Mouse (Mus musculus) MEL (cell line): ENCODE measurements around the gene Pdlim5. TPM values are rescaled to one million over a fixed set of nuclear protein-coding genes. Genes with fewer than 3 reads are reported as not detected.
"Not testable (repeated sequence)": the region's sequence is repeated elsewhere in the genome, so short reads cannot be mapped to it uniquely, and the experiment has no call there.

ENCODE experiments used
- DNase-seq: peaks from one replicate; pipeline ENCODE4 v3.0.0; 2011; ENCODE audit warnings: low read depth, low spot score
- H3K27ac ChIP-seq: 2 replicates; pipeline ENCODE4 v1.5.1; 2012; ENCODE audit warnings: low read depth, mild to moderate bottlenecking, control low read depth, low read length, moderate library complexity; ENCODE audit not compliant: control insufficient read depth
- H3K27me3 ChIP-seq, 2 experiments: fragments of 150-350 bp in 1 of 2; sonication (generic) in 1 of 2; 2 replicates each; pipeline ENCODE4 v1.6.1; 2012; ENCODE audit warnings: low read length in 2 of 2, mild to moderate bottlenecking in 2 of 2, improper control_type of control experiment in 1 of 2, moderate library complexity in 1 of 2; ENCODE audit not compliant: insufficient read depth in 2 of 2, control insufficient read depth in 1 of 2
- H3K36me3 ChIP-seq, 2 experiments: 2 replicates each; pipeline ENCODE4 v1.6.1; 2012 to 2014; ENCODE audit warnings: low read length in 2 of 2, improper control_type of control experiment in 1 of 2, inconsistent platforms in 1 of 2, mild to moderate bottlenecking in 1 of 2; ENCODE audit not compliant: insufficient read depth in 2 of 2, control insufficient read depth in 1 of 2
- H3K4me1 ChIP-seq, 2 experiments: fragments of 150-350 bp in 1 of 2; sonication (generic) in 1 of 2; 2 replicates each; pipeline ENCODE4 v1.6.1; 2012; ENCODE audit warnings: low read length in 2 of 2, improper control_type of control experiment in 1 of 2, mild to moderate bottlenecking in 1 of 2; ENCODE audit not compliant: insufficient read depth in 2 of 2, control insufficient read depth in 1 of 2
- H3K4me3 ChIP-seq, 2 experiments: fragments of 150-350 bp in 1 of 2; sonication (generic) in 1 of 2; 2 replicates each; pipeline ENCODE4 v1.5.1; 2012; ENCODE audit warnings: low read depth in 2 of 2, low read length in 2 of 2, mild to moderate bottlenecking in 2 of 2, moderate library complexity in 2 of 2, control low read depth in 1 of 2, improper control_type of control experiment in 1 of 2; ENCODE audit not compliant: control insufficient read depth in 1 of 2, insufficient read depth in 1 of 2
- H3K79me2 ChIP-seq: 2 replicates; pipeline ENCODE4 v1.6.1; 2012; ENCODE audit warnings: mild to moderate bottlenecking, low read length, moderate library complexity; ENCODE audit not compliant: control insufficient read depth, poor library complexity, insufficient read depth
- H3K9ac ChIP-seq: 2 replicates; pipeline ENCODE4 v1.6.1; 2012; ENCODE audit warnings: low read depth, mild to moderate bottlenecking, control low read depth, low read length, moderate library complexity; ENCODE audit not compliant: control insufficient read depth, poor library complexity, severe bottlenecking
- H3K9me3 ChIP-seq: fragments of 150-350 bp; sonication (generic); replicated peaks from 2 replicates; pipeline ENCODE4 v1.6.1; 2012; ENCODE audit warnings: mild to moderate bottlenecking, low read length, improper control_type of control experiment, moderate library complexity; ENCODE audit not compliant: insufficient read depth
- CHD2 ChIP-seq: IDR thresholded peaks from 2 replicates; pipeline ENCODE4 v1.6.1; 2011; ENCODE audit warnings: low read length, improper control_type of control experiment
- ELF1 ChIP-seq: IDR thresholded peaks from 2 replicates; pipeline ENCODE4 v1.6.1; 2014; ENCODE audit warnings: low read depth, mild to moderate bottlenecking, inconsistent platforms, low read length, improper control_type of control experiment, moderate library complexity
- EP300 ChIP-seq, 2 experiments: IDR thresholded peaks; 2 replicates each; pipeline ENCODE4 v1.6.1; 2011; ENCODE audit warnings: improper control_type of control experiment in 2 of 2, low read length in 2 of 2, low read depth in 1 of 2, mild to moderate bottlenecking in 1 of 2
- GABPA ChIP-seq: IDR thresholded peaks from 2 replicates; pipeline ENCODE4 v1.6.1; 2012; ENCODE audit warnings: low read depth, mild to moderate bottlenecking, inconsistent platforms, low read length, improper control_type of control experiment, moderate library complexity
- HCFC1 ChIP-seq: IDR thresholded peaks from 2 replicates; pipeline ENCODE4 v1.6.1; 2012; ENCODE audit warnings: low read depth, mild to moderate bottlenecking, inconsistent platforms, low read length, improper control_type of control experiment, moderate library complexity
- KAT2A ChIP-seq: conservative IDR thresholded peaks from 2 replicates; pipeline ENCODE4 v1.6.1; 2012; ENCODE audit warnings: low read depth, low read length, improper control_type of control experiment, inconsistent platforms
- MAFK ChIP-seq: IDR thresholded peaks from 2 replicates; pipeline ENCODE4 v1.6.1; 2011; ENCODE audit warnings: low read depth, mild to moderate bottlenecking, low read length, improper control_type of control experiment, borderline replicate concordance
- MYC ChIP-seq: IDR thresholded peaks from 2 replicates; pipeline ENCODE4 v1.6.1; 2011; ENCODE audit warnings: low read depth, mild to moderate bottlenecking, low read length, improper control_type of control experiment, moderate library complexity
- NELFE ChIP-seq: IDR thresholded peaks from 2 replicates; pipeline ENCODE4 v1.6.1; 2011; ENCODE audit warnings: low read depth, low read length, improper control_type of control experiment
- POLR2AphosphoS5 ChIP-seq: IDR thresholded peaks from 2 replicates; pipeline ENCODE4 v1.6.1; 2012; ENCODE audit warnings: low read depth, borderline replicate concordance, mild to moderate bottlenecking, inconsistent platforms, low read length, moderate library complexity, mixed read lengths
- RCOR1 ChIP-seq: IDR thresholded peaks from 2 replicates; pipeline ENCODE4 v1.6.1; 2012; ENCODE audit warnings: low read depth, mild to moderate bottlenecking, inconsistent platforms, low read length, improper control_type of control experiment
- TCF12 ChIP-seq: IDR thresholded peaks from 2 replicates; pipeline ENCODE4 v1.6.1; 2014; ENCODE audit warnings: low read depth, mild to moderate bottlenecking, inconsistent platforms, low read length, improper control_type of control experiment, moderate library complexity
- USF2 ChIP-seq, 2 experiments: IDR thresholded peaks; 2 replicates each; pipeline ENCODE4 v1.6.1; 2011 to 2012; ENCODE audit warnings: improper control_type of control experiment in 2 of 2, low read length in 2 of 2, borderline replicate concordance in 1 of 2, inconsistent platforms in 1 of 2, low read depth in 1 of 2, mild to moderate bottlenecking in 1 of 2; ENCODE audit not compliant: insufficient read depth in 1 of 2
- ZMIZ1 ChIP-seq: IDR thresholded peaks from 2 replicates; pipeline ENCODE4 v1.6.1; 2012; ENCODE audit warnings: low read depth, mild to moderate bottlenecking, inconsistent platforms, low read length, improper control_type of control experiment, moderate library complexity
- polyA plus RNA-seq, 2 experiments: library from polyadenylated mRNA; stranded (reverse) in 1 of 2; unstranded in 1 of 2; fragments of >175 nt in 1 of 2; fragments of >200 nt in 1 of 2; gene quantifications; 2 replicates each; pipeline versions ENCODE4 v1.2.1 to v1.2.4; 2012; ENCODE audit warnings: low replicate concordance in 2 of 2, low read depth in 1 of 2; ENCODE audit not compliant: insufficient read length in 2 of 2, insufficient read depth in 1 of 2, missing spikeins in 1 of 2
- total RNA-seq: library from RNA; depleted of rRNA; stranded (reverse); fragments of 300-350 nt; gene quantifications from 2 replicates; pipeline ENCODE4 v1.2.3, GENCODE M21; 2012

Gene Pdlim5
- total and polyA plus RNA-seq, 3 experiments: 8.7 to 9.9 TPM; not detected in 1

DNA sequence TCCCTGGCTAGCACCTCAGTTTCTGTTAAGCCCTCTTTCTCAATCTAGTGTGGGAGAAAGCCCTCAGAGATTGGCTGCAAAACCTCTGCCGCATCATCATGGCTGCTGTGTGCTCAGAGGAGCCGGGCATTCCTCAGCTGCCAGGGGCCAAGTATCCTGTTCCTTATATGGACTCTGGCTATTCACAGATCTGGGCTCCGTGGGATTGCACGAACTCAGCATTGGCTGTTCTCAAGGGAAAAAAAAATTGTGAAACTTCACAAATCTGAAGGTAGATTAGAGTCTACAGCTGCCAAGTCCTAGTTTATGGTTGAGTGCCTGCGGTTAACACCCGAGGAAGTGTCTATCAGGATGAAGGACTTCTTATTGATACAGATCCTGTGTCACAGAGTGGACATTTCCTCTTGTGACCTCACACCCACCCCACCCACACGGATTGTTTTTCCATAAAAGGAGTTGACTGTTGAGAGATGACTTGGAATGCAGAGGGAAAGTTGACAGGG is 44.1 kb upstream of the Pdlim5 start:
- Histone ChIP-seq H3K9ac (no peak overlapping the region), H3K9me3 (no peaks in the 10 kb centered on the region), H3K36me3 (peaks cover 0 to 2% of the 10 kb centered on the region in 2 experiments; a peak in 1 of 4 replicates), H3K27me3 (no peaks in the 10 kb centered on the region), H3K27ac (no peak overlapping the region), H3K4me1 (peaks cover 0 to 2% of the 10 kb centered on the region in 2 experiments; a peak in 1 of 4 replicates), H3K4me3 (no peak overlapping the region), H3K79me2 (no peaks in the 10 kb centered on the region)
- DNase-seq: no peak
- TF ChIP-seq ZMIZ1 (no peak), GABPA (no peak)

DNA sequence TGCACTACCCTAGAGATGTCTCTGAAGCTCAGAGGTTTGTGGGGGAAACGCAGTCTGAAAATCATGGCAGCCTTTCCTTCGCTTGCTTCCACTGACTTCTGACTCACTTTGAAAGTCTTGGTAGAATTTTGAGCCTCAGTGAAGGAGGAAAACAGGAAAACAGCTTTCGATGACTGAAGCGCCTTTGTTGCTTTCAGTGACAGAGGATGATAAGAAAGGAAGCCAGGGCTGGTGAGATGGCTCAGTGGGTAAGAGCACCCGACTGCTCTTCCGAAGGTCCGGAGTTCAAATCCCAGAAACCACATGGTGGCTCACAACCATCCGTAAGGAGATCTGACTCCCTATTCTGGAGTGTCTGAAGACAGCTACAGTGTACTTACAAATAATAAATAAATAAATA is 43.1 kb upstream of the Pdlim5 start:
- H3K27me3 ChIP-seq, H3K4me1 ChIP-seq, H3K9me3 ChIP-seq, H3K79me2 ChIP-seq, H3K36me3 ChIP-seq, DNase-seq, H3K9ac ChIP-seq, H3K27ac ChIP-seq, H3K4me3 ChIP-seq: not testable (repeated sequence)

DNA sequence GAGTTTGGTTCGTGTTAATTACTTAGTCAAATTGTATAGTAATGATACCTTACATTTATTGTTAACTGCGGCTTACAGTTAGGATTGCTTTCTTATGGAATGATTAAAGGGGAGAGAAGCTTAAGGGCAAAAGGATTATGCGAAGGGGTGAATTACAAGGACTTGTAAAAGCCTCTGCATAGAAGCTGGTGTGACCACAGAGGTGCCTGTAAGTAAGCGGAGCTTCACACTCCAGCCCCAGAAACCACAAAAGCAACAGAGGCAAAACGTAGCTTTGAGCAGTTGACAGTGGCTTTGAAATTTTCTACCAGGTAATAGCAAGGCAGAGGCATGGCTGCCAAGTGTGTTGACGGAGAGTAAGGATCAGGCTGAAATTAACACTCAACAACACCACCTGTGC is 41.3 kb upstream of the Pdlim5 start:
- Histone ChIP-seq H3K27ac (no peak overlapping the region), H3K9me3 (no peaks in the 10 kb centered on the region), H3K27me3 (no peaks in the 10 kb centered on the region), H3K4me3 (no peak overlapping the region), H3K79me2 (no peaks in the 10 kb centered on the region), H3K4me1 (no peaks in the 10 kb centered on the region; a peak in 1 of 4 replicates), H3K9ac (no peak overlapping the region), H3K36me3 (no peaks in the 10 kb centered on the region)
- TF ChIP-seq POLR2AphosphoS5: no peak
- no peak for TF ChIP-seq NELFE
- TF ChIP-seq USF2 (IDR thresholded peaks at IDR 0.05; ENCODE audit: borderline replicate concordance in 1 of 2, insufficient read depth in 1 of 2, low read depth in 1 of 2, low read length in 2 of 2): no peak
- no peak for DNase-seq

DNA sequence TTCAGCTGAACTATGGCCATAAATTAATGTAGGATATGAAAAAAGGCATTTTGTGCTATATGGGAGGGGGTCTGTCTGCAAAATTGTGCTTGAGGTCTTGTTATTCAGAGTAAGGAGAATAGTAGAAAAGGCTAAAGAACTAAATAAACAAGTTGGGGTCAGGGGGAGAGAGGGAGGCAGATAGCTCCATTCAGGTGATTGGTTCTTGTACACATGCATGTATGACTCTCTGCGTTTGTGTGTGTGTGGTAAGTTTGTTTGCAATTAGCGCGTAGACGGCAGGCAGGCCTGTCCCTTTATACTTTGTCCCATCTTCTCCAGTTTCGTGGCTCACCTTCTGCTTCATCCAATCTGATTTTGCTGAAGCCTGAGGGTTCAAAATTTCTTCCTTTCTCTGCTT is 40.7 kb upstream of the Pdlim5 start:
- TF ChIP-seq MYC (no peak), RCOR1 (no peak), TCF12 (no peak), MAFK (no peak), ELF1 (no peak), HCFC1 (no peak), KAT2A (no peak), USF2 (IDR thresholded peaks at IDR 0.05; ENCODE audit: borderline replicate concordance in 1 of 2, insufficient read depth in 1 of 2, low read depth in 1 of 2, low read length in 2 of 2) (no peak), CHD2 (no peak), EP300 (IDR thresholded peaks at IDR 0.05; ENCODE audit: low read depth in 1 of 2, low read length in 2 of 2) (no peak), POLR2AphosphoS5 (no peak)
- Histone ChIP-seq H3K27ac (no peak overlapping the region), H3K9ac (no peak overlapping the region), H3K79me2 (no peaks in the 10 kb centered on the region), H3K36me3 (no peaks in the 10 kb centered on the region), H3K4me3 (no peak overlapping the region), H3K4me1 (no peaks in the 10 kb centered on the region; a peak in 1 of 4 replicates), H3K9me3 (no peaks in the 10 kb centered on the region), H3K27me3 (no peaks in the 10 kb centered on the region)
- no peak for DNase-seq
